Mouse (Mus musculus) gastrocnemius, postnatal 25 days (tissue): ENCODE data around the gene Fbxw25. TPM values are rescaled to one million over a fixed set of nuclear protein-coding genes. Genes with fewer than 3 reads are reported as not detected.
"Not testable (repeated sequence)": the region's sequence is repeated elsewhere in the genome, so short reads cannot be mapped to it uniquely, and the experiment has no call there.

Experiments used
- DNase-seq: peaks from one replicate; pipeline ENCODE4 v3.0.0; 2022
- long read RNA-seq, 2 experiments: library from polyadenylated mRNA; stranded (forward); transcript quantifications; one replicate each; pipeline ENCODE4 v2.0.0; 2021
- total RNA-seq, 2 experiments: library from RNA; stranded (reverse); gene quantifications; 1 replicate in 1 of 2; 2 replicates in 1 of 2; pipeline ENCODE4 v1.2.3; 2021

The Fbxw25 gene
- not detected for total RNA-seq
- long read RNA-seq, experiment 1 = 0 reads
- long read RNA-seq, experiment 2 = 0 reads

DNA sequence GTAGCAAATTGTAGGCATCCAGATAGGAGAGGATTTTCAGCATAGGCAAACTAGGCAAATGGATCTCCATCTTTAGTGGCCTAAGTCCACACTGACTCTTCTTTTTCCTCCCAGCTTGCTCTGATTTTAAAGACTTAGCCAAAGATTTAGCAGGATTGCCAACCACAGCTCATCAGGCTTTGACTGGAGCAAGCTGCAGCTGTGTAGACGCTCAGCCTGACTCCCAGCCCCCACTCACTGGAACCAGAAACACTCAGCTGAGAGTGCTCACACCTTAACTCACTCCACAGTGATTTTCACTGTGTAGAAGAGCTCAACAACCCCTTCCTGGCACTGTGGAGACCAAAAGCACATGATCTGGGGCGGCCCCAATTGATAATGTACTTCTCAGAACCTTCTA lies at the start of gene Fbxw25:
Gene Fbxw25 (minus strand): TSS at position 101 of the 400 bp plus-strand sequence.
- DNase-seq = not testable (repeated sequence)

DNA sequence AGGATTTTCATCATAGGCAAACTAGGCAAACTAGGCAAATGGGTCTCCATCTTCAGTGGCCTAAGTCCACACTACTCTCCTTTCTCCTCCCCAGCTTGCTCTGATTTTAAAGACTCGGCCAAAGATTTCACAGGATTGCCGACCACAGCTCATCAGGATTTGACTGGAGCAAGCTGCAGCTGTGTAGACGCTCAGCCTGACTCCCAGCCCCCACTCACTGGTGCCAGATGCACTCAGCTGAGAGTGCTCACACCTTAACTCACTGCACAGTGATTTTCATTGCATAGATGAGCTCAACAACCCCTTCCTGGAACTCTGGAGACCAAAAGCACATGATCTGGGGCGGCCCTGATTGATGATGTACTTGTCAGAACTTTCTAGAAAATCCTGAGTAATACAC lies 38.1 kb upstream of the Fbxw25 start, which contains the start of gene Fbxw18:
Gene Fbxw18 (minus strand): TSS at position 101 of the 400 bp plus-strand sequence.
- not testable (repeated sequence) for DNase-seq

DNA sequence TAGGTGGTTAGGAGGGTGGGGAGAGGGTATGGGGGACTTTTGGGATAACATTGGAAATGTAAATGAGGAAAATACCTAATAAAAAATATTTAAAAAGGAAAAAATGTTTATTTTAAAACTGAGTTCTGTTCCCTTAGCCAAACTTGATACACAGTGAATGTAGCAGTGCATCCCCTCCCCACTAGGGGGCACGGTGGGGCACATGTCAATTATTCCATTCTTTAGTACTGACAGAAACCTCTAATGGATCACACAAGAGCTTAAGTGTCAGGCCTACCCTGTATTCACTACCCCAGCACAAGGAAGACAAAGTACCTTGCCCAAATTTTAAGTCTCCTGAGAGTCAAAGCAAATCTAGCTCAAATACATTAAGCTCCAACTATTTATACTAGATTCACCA lies 20.8 kb upstream of the Fbxw25 start:
- DNase-seq = no peak

DNA sequence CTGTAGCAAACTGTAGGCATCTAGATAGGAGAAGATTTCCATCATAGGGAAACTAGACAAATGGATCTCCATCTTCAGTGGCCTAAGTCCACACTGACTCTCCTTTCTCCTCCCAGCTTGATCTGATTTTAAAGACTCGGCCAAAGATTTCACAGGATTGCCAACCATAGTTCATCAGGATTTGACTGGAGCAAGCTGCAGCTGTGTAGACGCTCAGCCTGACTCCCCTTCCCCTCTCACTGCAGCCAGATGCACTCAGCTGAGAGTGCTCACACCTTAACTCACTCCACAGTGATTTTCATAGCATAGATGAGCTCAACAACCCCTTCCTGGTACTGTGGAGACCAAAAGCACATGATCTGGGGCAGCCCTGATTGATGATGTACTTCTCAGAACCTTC lies 38.5 kb downstream of the Fbxw25 start, which contains the start of gene Fbxw24:
Gene Fbxw24 (minus strand): TSS at position 101 of the 400 bp plus-strand sequence.
- DNase-seq = not testable (repeated sequence)

DNA sequence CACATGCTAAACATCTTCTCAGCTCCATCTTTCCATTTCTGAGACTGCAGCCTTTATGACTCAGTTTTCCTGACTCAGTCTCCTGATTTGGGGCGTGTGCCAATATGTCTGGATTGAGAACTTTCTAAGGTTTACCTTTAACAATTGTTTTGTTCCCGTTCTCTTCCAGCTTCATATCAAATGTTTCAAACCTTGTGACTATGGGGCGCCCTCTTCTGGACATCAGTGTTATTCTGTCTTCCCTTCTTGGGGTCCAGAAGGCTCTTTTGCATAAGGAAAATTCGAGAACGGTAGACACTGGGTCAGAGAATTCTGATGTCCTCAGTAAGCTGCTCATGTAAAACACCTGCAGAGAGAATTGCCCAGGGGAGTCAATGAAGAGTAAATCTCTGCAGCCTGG lies 57.6 kb downstream of the Fbxw25 start:
- DNase-seq = not testable (repeated sequence)

DNA sequence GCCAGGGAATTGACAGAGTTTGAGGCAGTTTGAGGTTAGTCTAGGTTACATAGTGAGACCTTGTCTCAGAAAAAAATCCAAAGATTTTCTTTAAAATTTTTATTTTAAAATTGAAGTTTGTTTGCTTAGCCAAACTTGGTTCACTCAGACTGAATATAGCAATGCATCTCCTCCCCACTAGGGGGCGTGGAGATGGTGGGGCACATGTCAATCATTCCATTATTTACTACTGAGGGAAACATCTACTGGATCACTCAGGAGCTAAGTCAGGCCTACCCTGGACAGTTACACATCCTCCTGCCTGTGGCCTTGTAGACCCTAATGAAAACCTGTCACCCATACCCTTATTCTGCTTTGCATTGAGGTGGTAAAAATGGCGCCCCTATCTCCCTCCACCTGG lies 62.3 kb downstream of the Fbxw25 start:
- not testable (repeated sequence) for DNase-seq

DNA sequence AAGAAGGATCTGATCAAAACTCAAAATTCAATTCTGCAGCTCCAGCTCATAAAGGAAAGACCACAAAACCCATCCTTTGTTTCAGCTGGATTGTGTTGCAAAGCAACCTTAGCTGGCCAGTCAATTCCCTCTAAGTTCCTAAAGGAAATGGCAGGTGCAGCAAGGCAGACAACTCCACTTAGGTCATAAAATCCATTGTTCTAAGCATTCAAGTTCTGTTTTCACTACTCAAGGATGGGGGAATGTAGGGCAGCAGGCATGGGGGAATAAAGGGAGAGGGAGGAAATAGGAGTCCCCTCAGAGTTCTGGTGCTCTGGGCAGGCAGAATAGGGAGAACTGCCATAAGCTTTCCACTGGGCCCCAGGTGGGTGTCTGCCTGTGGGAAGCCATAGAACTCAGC lies 67.2 kb downstream of the Fbxw25 start:
- no peak for DNase-seq

Other genes with a start within 250 kb of the Fbxw25 start
- gene Fbxw16, start 215.5 kb downstream of the Fbxw25 start, total RNA-seq = not detected
- not detected for gene Fbxw19, start 168.8 kb downstream of the Fbxw25 start, total RNA-seq
- not detected for gene Fbxw15, start 96.4 kb downstream of the Fbxw25 start, total RNA-seq
- not detected for gene Fbxw24, start 38.6 kb downstream of the Fbxw25 start, total RNA-seq
- not detected for gene Fbxw18, start 38.0 kb upstream of the Fbxw25 start, total RNA-seq
- not detected for gene Fbxw26, start 81.4 kb upstream of the Fbxw25 start, total RNA-seq
- gene Fbxw27, start 126.0 kb upstream of the Fbxw25 start, total RNA-seq = not detected
- gene Spink8, start 147.6 kb upstream of the Fbxw25 start, total RNA-seq = not detected
- 10 to 100 TPM; 22.1 to 26.8 TPM for gene Nme6, start 168.1 kb upstream of the Fbxw25 start, total RNA-seq
- gene Camp, start 185.0 kb upstream of the Fbxw25 start, total RNA-seq = not detected
- gene Cdc25a, start 210.9 kb upstream of the Fbxw25 start, total RNA-seq = 1 to 10 TPM; 3.6 to 3.7 TPM